Mouse (Mus musculus) kidney, adult 2 months (tissue): Measurements from ENCODE around the gene B430306N03Rik.
"Not testable (repeated sequence)": the region's sequence is repeated elsewhere in the genome, so short reads cannot be mapped to it uniquely, and the experiment has no call there.

Experiments used
- CTCF ChIP-seq: fragments of 200-500 bp; conservative IDR thresholded peaks from 2 replicates; pipeline ENCODE4 v1.5.1; 2011; ENCODE audit warnings: low read depth, mild to moderate bottlenecking, control low read depth, low read length, moderate library complexity, mixed read lengths; ENCODE audit not compliant: insufficient read depth, insufficient read length
- POLR2A ChIP-seq: fragments of 200-500 bp; IDR thresholded peaks from one replicate; pipeline ENCODE4 v1.6.1; 2011; ENCODE audit warnings: low read depth, low read length, control low read depth

- not testable (repeated sequence) for TF ChIP-seq CTCF, POLR2A
Measured at GRCm38 (mm10) chr17:48352976-48353375, 37.0 kb downstream of the B430306N03Rik start.
